Mouse (Mus musculus) adrenal gland, postnatal 25 days (tissue): ENCODE data around the gene 4933427I04Rik. TPM values are rescaled to one million over a fixed set of nuclear protein-coding genes. Genes with fewer than 3 reads are reported as not detected.

Experiments
- total RNA-seq: library from RNA; stranded (reverse); gene quantifications from 2 replicates; pipeline ENCODE4 v1.2.3, GENCODE M21; 2021

Gene 4933427I04Rik
- total RNA-seq, 1 experiment from 2014 or later, result not detected

Other genes with a start within 250 kb of the 4933427I04Rik start
- 187 and 192 TPM in 2 replicates for gene Macf1, start 175.3 kb upstream of the 4933427I04Rik start, total RNA-seq
- gene Ndufs5, start 141.5 kb upstream of the 4933427I04Rik start, total RNA-seq, result 222 and 237 TPM in 2 replicates
- 59.0 and 68.9 TPM in 2 replicates for gene Akirin1, start 109.3 kb upstream of the 4933427I04Rik start, total RNA-seq
- gene Rhbdl2, start 71.8 kb upstream of the 4933427I04Rik start, total RNA-seq, result 0.71 and 1.1 TPM in 2 replicates
- gene Mycbp, start 45.2 kb downstream of the 4933427I04Rik start, total RNA-seq, result 43.3 and 49.4 TPM in 2 replicates
- gene Rragc, start 57.8 kb downstream of the 4933427I04Rik start, total RNA-seq, result 72.6 and 83.4 TPM in 2 replicates
- gene 4930535I16Rik, start 58.3 kb downstream of the 4933427I04Rik start, total RNA-seq, result not detected in 2 replicates